Mouse (Mus musculus) embryonic facial prominence, embryonic 12.5 days (tissue): ENCODE data around the gene Ptprb. TPM values are rescaled to one million over a fixed set of nuclear protein-coding genes. Genes with fewer than 3 reads are reported as not detected.

Source experiments
- ATAC-seq: fragments of 200-750 bp; cut with Nextera tagmentation; 2 replicates; pipeline ENCODE4 v1.8.0; 2017; ENCODE audit not compliant: insufficient number of reproducible peaks, insufficient read depth, low FRiP score, low TSS enrichment
- H3K27ac ChIP-seq: fragments of 300-500 bp; sonication (generic); 2 replicates; pipeline ENCODE4 v1.5.1; 2016; ENCODE audit warnings: mild to moderate bottlenecking
- H3K27me3 ChIP-seq: fragments of 300-500 bp; sonication (generic); 2 replicates; pipeline ENCODE4 v1.6.1; 2016; ENCODE audit warnings: mild to moderate bottlenecking, moderate library complexity
- H3K36me3 ChIP-seq: fragments of 300-500 bp; sonication (generic); 2 replicates; pipeline ENCODE4 v1.6.1; 2016; ENCODE audit warnings: mild to moderate bottlenecking
- H3K4me1 ChIP-seq: fragments of 300-500 bp; sonication (generic); 2 replicates; pipeline ENCODE4 v1.6.1; 2016
- H3K4me2 ChIP-seq: fragments of 300-500 bp; sonication (generic); replicated peaks from 2 replicates; pipeline ENCODE4 v1.6.1; 2016; ENCODE audit warnings: mild to moderate bottlenecking, moderate library complexity
- H3K4me3 ChIP-seq: fragments of 300-500 bp; sonication (generic); 2 replicates; pipeline ENCODE4 v1.5.1; 2016; ENCODE audit warnings: mild to moderate bottlenecking
- H3K9ac ChIP-seq: fragments of 300-500 bp; sonication (generic); 2 replicates; pipeline ENCODE4 v1.6.1; 2016; ENCODE audit warnings: mild to moderate bottlenecking, moderate library complexity
- H3K9me3 ChIP-seq: fragments of 300-500 bp; sonication (generic); 2 replicates; pipeline ENCODE4 v1.6.1; 2016; ENCODE audit warnings: mild to moderate bottlenecking, moderate library complexity
- WGBS: fragments of 180-500 bp; shearing (Covaris S2); methylation state at CpG from one replicate; pipeline ENCODE4 v1.1.7; 2016; 5-methylcytosine and 5-hydroxymethylcytosine counted together
- polyA plus RNA-seq: library from polyadenylated mRNA; unstranded; fragments of >200 nt; fragmentation: Nextera tagmentation; extraction: Ambion mirVana; gene quantifications from 2 replicates; pipeline ENCODE4 v1.2.1, GENCODE M21; 2016

The Ptprb gene
- polyA plus RNA-seq, 1 experiment from 2014 or later = 2.4 TPM

- Histone ChIP-seq H3K4me1 (0 out of 2 replicates have a peak, but pooled peaks cover 4% of the 10 kb centered on the region), H3K36me3 (no peaks in the 10 kb centered on the region), H3K4me2 (no peak overlapping the region; the same call in 1 of the 2 replicates), H3K9me3 (no peaks in the 10 kb centered on the region), H3K9ac (no peak overlapping the region), H3K4me3 (no peak overlapping the region), H3K27ac (no peak overlapping the region), H3K27me3 (no peaks in the 10 kb centered on the region)
- no peak for ATAC-seq
- 38% methylated on average over 19 of the region's 19 CpGs for WGBS
These were observed 132.5 kb downstream of the Ptprb start for GRCm38 (mm10) chr10:116407684-116408359.

DNA sequence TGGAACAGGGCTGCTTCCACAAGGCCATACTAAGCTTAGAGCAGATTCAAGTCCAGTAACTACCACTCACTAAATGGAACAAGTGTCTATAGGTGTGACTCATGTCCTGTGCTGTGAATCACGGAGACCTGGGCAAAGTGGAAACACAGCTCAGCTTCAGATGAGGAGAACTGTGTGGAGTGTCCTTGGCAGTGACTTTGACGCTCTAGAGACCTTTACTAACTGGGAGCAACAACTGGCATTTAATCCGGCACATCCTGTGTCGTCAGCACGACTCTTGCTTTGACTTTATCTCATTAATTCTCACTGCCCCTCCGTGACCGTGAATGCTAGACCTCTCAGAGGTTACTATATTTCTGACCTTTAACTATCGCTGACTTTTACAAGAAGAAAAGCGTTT lies 135.5 kb downstream of the Ptprb start:
- H3K36me3 ChIP-seq = no peaks in the 10 kb centered on the region
- no peaks in the 10 kb centered on the region for H3K27me3 ChIP-seq
- H3K27ac ChIP-seq = no peak overlapping the region
- no peaks in the 10 kb centered on the region for H3K9me3 ChIP-seq
- H3K4me3 ChIP-seq = no peak overlapping the region
- H3K4me2 ChIP-seq = no peak overlapping the region
- WGBS = 49% methylated on average over 9 of the region's 9 CpGs
- H3K9ac ChIP-seq = no peak overlapping the region
- ATAC-seq = no peak
- H3K4me1 ChIP-seq = 0 out of 2 replicates have a peak, but pooled peaks cover 4% of the 10 kb centered on the region

GRCm38 (mm10) chr10:116416142-116416541 lies 140.8 kb downstream of the Ptprb start:
- H3K27ac ChIP-seq = no peak overlapping the region
- H3K9me3 ChIP-seq = no peaks in the 10 kb centered on the region
- 76% methylated on average over 6 of the region's 6 CpGs for WGBS
- H3K4me1 ChIP-seq = 0 out of 2 replicates have a peak, but pooled peaks cover under 1% of the 10 kb centered on the region
- H3K36me3 ChIP-seq = 0 out of 2 replicates have a peak, but pooled peaks cover 4% of the 10 kb centered on the region
- no peak overlapping the region for H3K4me2 ChIP-seq
- H3K4me3 ChIP-seq = no peak overlapping the region
- no peak overlapping the region for H3K9ac ChIP-seq
- no peaks in the 10 kb centered on the region for H3K27me3 ChIP-seq
- no peak for ATAC-seq

- Histone ChIP-seq H3K4me3 (no peak overlapping the region), H3K9ac (no peak overlapping the region), H3K9me3 (no peaks in the 10 kb centered on the region), H3K27ac (no peak overlapping the region), H3K4me1 (no peaks in the 10 kb centered on the region), H3K36me3 (0 out of 2 replicates have a peak, but pooled peaks cover 4% of the 10 kb centered on the region), H3K4me2 (no peak overlapping the region), H3K27me3 (no peaks in the 10 kb centered on the region)
- 76% methylated on average over 3 of the region's 5 CpGs for WGBS
- no peak for ATAC-seq
These were observed 141.4 kb downstream of the Ptprb start for GRCm38 (mm10) chr10:116416726-116417125.

DNA sequence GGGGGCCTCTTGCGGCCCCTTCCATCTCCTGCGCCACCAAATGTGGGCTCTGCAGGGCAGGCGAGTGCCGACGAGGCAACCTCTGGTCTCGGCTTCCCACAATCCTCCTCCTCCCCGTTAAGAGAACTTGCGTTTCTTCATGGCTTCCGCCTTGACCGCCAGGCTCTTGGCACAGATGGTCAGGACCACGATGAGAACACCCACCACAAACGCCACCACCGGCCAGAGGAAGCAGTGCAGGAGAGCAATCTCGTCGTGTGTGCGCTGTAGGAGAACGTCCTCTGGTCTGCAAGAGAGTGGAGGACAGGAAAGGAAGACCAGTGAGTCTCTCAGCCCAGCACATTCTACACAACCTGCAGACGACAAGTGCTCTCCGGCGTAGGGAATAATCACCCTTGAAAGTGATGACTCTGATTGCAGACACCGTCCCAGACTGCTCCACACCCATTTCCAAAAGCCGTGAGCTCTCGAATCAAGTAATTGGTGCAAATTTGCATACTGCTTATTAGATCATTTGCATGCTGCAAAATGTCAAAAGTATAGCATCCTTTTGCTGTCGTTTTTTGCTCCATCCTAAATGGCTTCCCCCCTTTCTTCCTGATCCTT lies 142.9 kb downstream of the Ptprb start:
- no peak overlapping the region for H3K4me3 ChIP-seq
- no peaks in the 10 kb centered on the region for H3K9me3 ChIP-seq
- no peaks in the 10 kb centered on the region for H3K27me3 ChIP-seq
- 68% methylated on average over 24 of the region's 24 CpGs for WGBS
- ATAC-seq = no peak
- H3K9ac ChIP-seq = no peak overlapping the region
- no peak overlapping the region for H3K4me2 ChIP-seq
- no peak overlapping the region for H3K27ac ChIP-seq
- 0 out of 2 replicates have a peak, but pooled peaks cover 4% of the 10 kb centered on the region for H3K36me3 ChIP-seq
- no peaks in the 10 kb centered on the region for H3K4me1 ChIP-seq

GRCm38 (mm10) chr10:116420976-116421375 lies 145.7 kb downstream of the Ptprb start:
- H3K4me1 ChIP-seq = no peaks in the 10 kb centered on the region
- WGBS = 91% methylated on average over 6 of the region's 6 CpGs
- 0 out of 2 replicates have a peak, but pooled peaks cover 4% of the 10 kb centered on the region for H3K36me3 ChIP-seq
- no peak overlapping the region for H3K4me3 ChIP-seq
- no peak overlapping the region for H3K27ac ChIP-seq
- ATAC-seq = no peak
- 0 out of 2 replicates have a peak, but pooled peaks cover 3% of the 10 kb centered on the region for H3K9me3 ChIP-seq
- H3K27me3 ChIP-seq = no peaks in the 10 kb centered on the region
- no peak overlapping the region for H3K4me2 ChIP-seq
- no peak overlapping the region for H3K9ac ChIP-seq

DNA sequence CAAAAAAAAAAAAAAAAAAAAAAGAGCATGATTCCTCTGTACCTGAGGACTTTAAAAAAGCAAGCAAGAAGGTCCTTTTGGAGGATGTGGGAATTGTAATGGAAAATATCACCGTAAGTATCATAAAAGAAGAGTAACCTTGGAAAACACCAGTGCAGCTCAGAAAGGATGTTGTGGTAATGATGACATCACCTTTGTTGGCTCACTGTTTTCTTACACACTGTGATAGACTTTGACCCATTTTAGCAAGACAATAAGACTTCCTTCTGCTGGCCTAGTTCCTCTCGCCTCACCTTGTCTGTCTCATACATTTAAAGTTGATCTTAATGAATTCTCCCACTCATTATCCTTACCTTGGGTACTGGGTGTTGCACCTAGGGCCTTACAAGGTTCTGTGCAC lies 147.2 kb downstream of the Ptprb start:
- WGBS = 90% methylated on average over 2 of the region's 2 CpGs

GRCm38 (mm10) chr10:116424921-116425320 lies 149.6 kb downstream of the Ptprb start:
- Histone ChIP-seq H3K27me3 (no peaks in the 10 kb centered on the region), H3K9me3 (peaks cover 3% of the 10 kb centered on the region; the same call in 1 of the 2 replicates), H3K9ac (no peak overlapping the region), H3K36me3 (no peaks in the 10 kb centered on the region), H3K4me3 (no peak overlapping the region), H3K4me1 (0 out of 2 replicates have a peak, but pooled peaks cover 3% of the 10 kb centered on the region), H3K27ac (no peak overlapping the region), H3K4me2 (no peak overlapping the region)
- 83% methylated on average over 6 of the region's 6 CpGs for WGBS
- no peak for ATAC-seq

More for the DNA sequence above, 147.2 kb downstream of the Ptprb start:
- H3K4me3 ChIP-seq = no peak overlapping the region
- H3K9me3 ChIP-seq = 0 out of 2 replicates have a peak, but pooled peaks cover 3% of the 10 kb centered on the region
- no peaks in the 10 kb centered on the region for H3K27me3 ChIP-seq
- H3K36me3 ChIP-seq = 0 out of 2 replicates have a peak, but pooled peaks cover 4% of the 10 kb centered on the region
- no peak overlapping the region for H3K4me2 ChIP-seq
- no peaks in the 10 kb centered on the region for H3K4me1 ChIP-seq
- H3K27ac ChIP-seq = no peak overlapping the region
- ATAC-seq = no peak
- H3K9ac ChIP-seq = no peak overlapping the region

DNA sequence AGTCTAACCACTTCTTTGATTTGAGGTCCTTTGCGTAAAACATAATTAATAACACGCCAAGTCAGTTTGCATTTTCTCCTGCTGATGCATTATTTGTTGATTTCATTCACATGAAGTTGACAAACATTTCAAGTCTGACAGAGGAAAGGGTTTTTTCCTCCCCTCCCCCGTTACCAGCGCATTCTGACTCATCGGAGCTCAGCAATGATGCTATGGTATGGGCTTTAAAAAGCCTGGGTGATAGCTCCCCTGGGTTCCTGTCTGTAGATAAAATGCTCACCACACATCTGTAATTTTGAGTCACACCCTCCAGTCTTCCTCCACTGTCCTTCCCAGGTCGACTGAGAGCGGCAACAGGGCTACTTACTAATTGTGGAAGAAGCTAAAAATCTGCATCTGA lies 150.9 kb downstream of the Ptprb start:
- H3K36me3 ChIP-seq = no peaks in the 10 kb centered on the region

GRCm38 (mm10) chr10:116428026-116428780 lies 152.9 kb downstream of the Ptprb start:
- peaks cover 3% of the 10 kb centered on the region; the same call in 1 of the 2 replicates for H3K9me3 ChIP-seq
- H3K4me1 ChIP-seq = 0 out of 2 replicates have a peak, but pooled peaks cover 3% of the 10 kb centered on the region
- no peaks in the 10 kb centered on the region for H3K27me3 ChIP-seq
- 95% methylated on average over 26 of the region's 26 CpGs for WGBS
- ATAC-seq = no peak
- H3K27ac ChIP-seq = no peak overlapping the region
- no peaks in the 10 kb centered on the region for H3K36me3 ChIP-seq
- no peak overlapping the region for H3K9ac ChIP-seq
- H3K4me3 ChIP-seq = no peak overlapping the region
- no peak overlapping the region for H3K4me2 ChIP-seq

More for the DNA sequence above, 150.9 kb downstream of the Ptprb start:
- H3K4me1 ChIP-seq = 0 out of 2 replicates have a peak, but pooled peaks cover 3% of the 10 kb centered on the region
- H3K4me2 ChIP-seq = no peak overlapping the region
- no peak overlapping the region for H3K4me3 ChIP-seq
- ATAC-seq = no peak
- no peaks in the 10 kb centered on the region for H3K27me3 ChIP-seq
- WGBS = 83% methylated on average over 7 of the region's 7 CpGs
- no peak overlapping the region for H3K27ac ChIP-seq
- no peak overlapping the region for H3K9ac ChIP-seq
- H3K9me3 ChIP-seq = peaks cover 3% of the 10 kb centered on the region; the same call in 1 of the 2 replicates

DNA sequence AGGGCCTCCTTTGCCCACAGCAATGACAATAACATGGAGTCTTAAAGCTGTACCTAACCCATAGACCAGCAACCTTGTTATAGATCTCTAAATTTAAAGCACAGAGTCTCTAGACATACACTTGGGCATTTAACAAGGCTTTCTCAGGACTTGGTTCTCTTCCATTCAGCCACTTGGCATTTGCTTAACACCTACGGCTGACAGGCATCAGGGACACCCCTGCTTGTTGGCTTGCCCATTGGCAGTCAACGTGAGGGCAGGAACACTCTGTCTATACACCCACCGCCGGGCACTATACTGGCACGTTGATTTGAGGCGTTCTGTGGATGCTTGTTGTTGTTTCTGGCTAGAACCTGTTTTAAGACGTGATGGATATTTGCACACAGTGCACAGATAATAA lies 157.1 kb downstream of the Ptprb start:
- no peaks in the 10 kb centered on the region for H3K36me3 ChIP-seq
- 91% methylated on average over 7 of the region's 7 CpGs for WGBS
- no peaks in the 10 kb centered on the region; the same call in 1 of the 2 replicates for H3K9me3 ChIP-seq
- ATAC-seq = no peak
- no peak overlapping the region for H3K4me2 ChIP-seq
- no peak overlapping the region for H3K27ac ChIP-seq
- H3K9ac ChIP-seq = no peak overlapping the region
- no peaks in the 10 kb centered on the region for H3K27me3 ChIP-seq
- H3K4me3 ChIP-seq = no peak overlapping the region
- peaks cover 7% of the 10 kb centered on the region; the same call in 1 of the 2 replicates for H3K4me1 ChIP-seq
